Mouse (Mus musculus) cerebellum, adult 2 months (tissue): ENCODE measurements around the gene Mfsd12.
A peak's percentile ranks its signal among the peaks of the same experiment; 100 is the strongest.

Experiments
- CTCF ChIP-seq: fragments of 200-500 bp; IDR thresholded peaks from 2 replicates; pipeline ENCODE4 v1.5.1; 2011; ENCODE audit warnings: low read depth, mild to moderate bottlenecking, control low read depth, low read length, moderate library complexity, borderline replicate concordance; ENCODE audit not compliant: insufficient read depth
- POLR2A ChIP-seq: fragments of 200-500 bp; IDR thresholded peaks from 2 replicates; pipeline ENCODE4 v1.6.1; 2011; ENCODE audit warnings: low read length, control low read depth, borderline replicate concordance; ENCODE audit not compliant: insufficient read depth

DNA sequence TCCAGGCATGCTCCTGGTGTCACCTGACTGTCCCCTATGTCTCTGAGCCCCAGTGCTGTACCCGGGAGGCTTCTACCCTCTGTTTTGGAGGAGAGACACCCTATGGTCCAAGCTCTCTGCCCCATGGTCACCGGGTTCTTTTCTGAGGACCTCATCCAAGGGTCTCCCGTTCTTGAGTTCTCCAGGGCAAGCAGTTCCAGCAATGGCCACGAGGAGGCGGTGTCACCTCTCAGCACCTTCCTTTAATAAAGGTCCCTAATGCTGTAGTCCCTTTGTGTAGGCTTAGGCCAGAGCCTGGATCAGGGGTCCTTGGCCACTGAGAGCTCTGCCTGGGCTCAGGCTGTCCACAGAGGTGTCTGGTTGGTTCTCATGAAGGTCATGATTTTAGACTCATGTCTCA, 37.8 kb downstream of the Mfsd12 start:
- TF ChIP-seq POLR2A (no peak), CTCF (peak; percentile 93)
